Mouse (Mus musculus) forebrain, embryonic 16.5 days (tissue): ENCODE data around the gene Prr27. TPM values are rescaled to one million over a fixed set of nuclear protein-coding genes. Genes with fewer than 3 reads are reported as not detected.

Source experiments
- ATAC-seq: fragments of 200-750 bp; cut with Nextera tagmentation; 2 replicates; pipeline ENCODE4 v1.8.0; 2017; ENCODE audit warnings: mild to moderate bottlenecking, moderate library complexity
- H3K27ac ChIP-seq: fragments of 300-500 bp; sonication (generic); 2 replicates; pipeline ENCODE4 v1.5.1; 2014; ENCODE audit warnings: low read length, control low read depth
- H3K27me3 ChIP-seq: fragments of 300-500 bp; sonication (generic); replicated peaks from 2 replicates; pipeline ENCODE4 v1.6.1; 2014; ENCODE audit warnings: low read length; ENCODE audit not compliant: control insufficient read depth, insufficient read depth
- H3K36me3 ChIP-seq: fragments of 300-500 bp; sonication (generic); 2 replicates; pipeline ENCODE4 v1.6.1; 2014; ENCODE audit not compliant: control insufficient read depth, insufficient read depth
- H3K4me1 ChIP-seq: fragments of 300-500 bp; sonication (generic); replicated peaks from 2 replicates; pipeline ENCODE4 v1.6.1; 2014; ENCODE audit warnings: low read length; ENCODE audit not compliant: control insufficient read depth, insufficient read depth
- H3K4me2 ChIP-seq: fragments of 300-500 bp; sonication (generic); 2 replicates; pipeline ENCODE4 v1.6.1; 2014; ENCODE audit warnings: mild to moderate bottlenecking, low read length, control low read depth
- H3K4me3 ChIP-seq: fragments of 300-500 bp; sonication (generic); replicated peaks from 2 replicates; pipeline ENCODE4 v1.5.1; 2014; ENCODE audit warnings: mild to moderate bottlenecking, low read length, control low read depth
- H3K9ac ChIP-seq: fragments of 300-500 bp; sonication (generic); replicated peaks from 2 replicates; pipeline ENCODE4 v1.6.1; 2014; ENCODE audit warnings: low read depth, low read length, control low read depth
- H3K9me3 ChIP-seq: fragments of 300-500 bp; sonication (generic); 2 replicates; pipeline ENCODE4 v1.6.1; 2016; ENCODE audit warnings: low read length; ENCODE audit not compliant: control insufficient read depth
- WGBS: fragments of 180-500 bp; shearing (Covaris S2); extraction: QIAGEN DNeasy Blood & Tissue Kit; methylation state at CpG from one replicate; pipeline ENCODE4 v1.1.7; 2014; 5-methylcytosine and 5-hydroxymethylcytosine counted together
- polyA plus RNA-seq: library from polyadenylated mRNA; unstranded; fragments of >200 nt; fragmentation: Nextera tagmentation; extraction: Ambion mirVana; gene quantifications from 2 replicates; pipeline ENCODE4 v1.2.1, GENCODE M21; 2015

The Prr27 gene
- not detected in 2 replicates for polyA plus RNA-seq

DNA sequence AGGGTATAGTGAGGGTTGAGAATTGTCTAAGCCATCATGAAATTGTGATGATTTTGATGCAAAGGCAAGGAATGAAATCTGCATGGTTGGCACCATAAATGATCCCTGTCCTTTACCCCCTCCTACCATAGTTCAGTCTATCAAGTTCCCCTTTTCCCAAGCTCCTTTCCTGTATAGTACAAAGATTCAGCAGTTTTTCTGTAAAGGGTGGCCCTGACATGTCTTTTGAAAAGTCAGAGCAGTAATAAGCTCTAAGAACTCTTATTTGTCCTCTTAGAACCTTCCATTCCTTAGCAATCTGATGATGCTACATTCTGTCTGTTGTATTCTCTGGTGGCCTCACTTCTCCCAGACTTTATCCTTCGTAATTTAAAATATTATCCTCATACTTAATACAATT, at the start of gene Prr27:
Gene Prr27 (plus strand): TSS at position 301 of the 400 bp plus-strand sequence.
- Histone ChIP-seq H3K27ac (no peak within 1 kb of the TSS), H3K4me3 (no peak within 1 kb of the TSS), H3K9ac (no peak within 1 kb of the TSS), H3K27me3 (no peaks in the 10 kb centered on the region), H3K36me3 (no peaks in the 10 kb centered on the region), H3K4me1 (no peaks in the 10 kb centered on the region), H3K4me2 (no peak within 1 kb of the TSS), H3K9me3 (no peaks in the 10 kb centered on the region)
- ATAC-seq: no peak
- 78% methylated on average over 1 of the region's 1 CpGs for WGBS

GRCm38 (mm10) chr5:87782731-87783130, 42.8 kb upstream of the Prr27 start:
- H3K27me3 ChIP-seq: no peaks in the 10 kb centered on the region
- no peak overlapping the region for H3K9ac ChIP-seq
- 62% methylated on average over 4 of the region's 4 CpGs for WGBS
- no peak overlapping the region for H3K4me3 ChIP-seq
- no peaks in the 10 kb centered on the region for H3K9me3 ChIP-seq
- no peak overlapping the region for H3K27ac ChIP-seq
- ATAC-seq: no peak
- no peaks in the 10 kb centered on the region for H3K4me1 ChIP-seq
- H3K36me3 ChIP-seq: no peaks in the 10 kb centered on the region
- H3K4me2 ChIP-seq: no peak overlapping the region

GRCm38 (mm10) chr5:87807782-87808181, 17.7 kb upstream of the Prr27 start, which contains the start of gene Csn1s2b:
Csn1s2b (plus strand) TSS chr5:87808082.
- no peaks in the 10 kb centered on the region for H3K27me3 ChIP-seq
- no peaks in the 10 kb centered on the region for H3K36me3 ChIP-seq
- H3K27ac ChIP-seq: no peak within 1 kb of the TSS
- ATAC-seq: no peak
- no peaks in the 10 kb centered on the region for H3K4me1 ChIP-seq
- no peak within 1 kb of the TSS for H3K4me3 ChIP-seq
- no peak within 1 kb of the TSS for H3K9ac ChIP-seq
- WGBS: 91% methylated on average over 2 of the region's 2 CpGs
- H3K4me2 ChIP-seq: no peak within 1 kb of the TSS
- H3K9me3 ChIP-seq: no peaks in the 10 kb centered on the region

DNA sequence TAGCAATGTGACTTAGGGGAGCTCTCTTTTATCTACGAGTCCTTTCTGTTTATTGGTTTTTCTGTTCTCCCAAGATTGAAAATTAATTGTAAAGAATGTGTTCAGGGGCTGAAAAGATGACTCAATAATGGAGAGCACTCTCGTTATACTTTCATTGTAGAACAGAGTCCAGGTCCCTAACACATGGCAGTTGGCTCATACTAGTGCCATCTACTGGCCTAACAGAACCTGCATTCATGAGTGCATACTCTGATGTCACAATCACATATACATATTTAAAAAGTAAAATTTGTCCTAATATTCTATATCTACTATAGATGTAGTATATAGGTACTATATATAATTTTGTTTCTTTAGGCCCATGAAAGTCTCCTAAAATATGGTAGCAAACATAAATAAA, 16.2 kb upstream of the Prr27 start:
- Histone ChIP-seq H3K4me3 (no peak overlapping the region), H3K36me3 (no peaks in the 10 kb centered on the region), H3K9me3 (no peaks in the 10 kb centered on the region), H3K27ac (no peak overlapping the region), H3K4me1 (no peaks in the 10 kb centered on the region), H3K27me3 (no peaks in the 10 kb centered on the region), H3K9ac (no peak overlapping the region), H3K4me2 (no peak overlapping the region)
- ATAC-seq: no peak
- WGBS: 45% methylated on average over 2 of the region's 2 CpGs

- H3K36me3 ChIP-seq: no peaks in the 10 kb centered on the region
- 86% methylated on average over 3 of the region's 3 CpGs for WGBS
- H3K4me2 ChIP-seq: no peak overlapping the region
- H3K4me3 ChIP-seq: no peak overlapping the region
- ATAC-seq: no peak
- no peaks in the 10 kb centered on the region for H3K9me3 ChIP-seq
- H3K9ac ChIP-seq: no peak overlapping the region
- no peaks in the 10 kb centered on the region for H3K4me1 ChIP-seq
- no peaks in the 10 kb centered on the region for H3K27me3 ChIP-seq
- H3K27ac ChIP-seq: no peak overlapping the region
Measured at GRCm38 (mm10) chr5:87855136-87855716, 29.7 kb downstream of the Prr27 start.

DNA sequence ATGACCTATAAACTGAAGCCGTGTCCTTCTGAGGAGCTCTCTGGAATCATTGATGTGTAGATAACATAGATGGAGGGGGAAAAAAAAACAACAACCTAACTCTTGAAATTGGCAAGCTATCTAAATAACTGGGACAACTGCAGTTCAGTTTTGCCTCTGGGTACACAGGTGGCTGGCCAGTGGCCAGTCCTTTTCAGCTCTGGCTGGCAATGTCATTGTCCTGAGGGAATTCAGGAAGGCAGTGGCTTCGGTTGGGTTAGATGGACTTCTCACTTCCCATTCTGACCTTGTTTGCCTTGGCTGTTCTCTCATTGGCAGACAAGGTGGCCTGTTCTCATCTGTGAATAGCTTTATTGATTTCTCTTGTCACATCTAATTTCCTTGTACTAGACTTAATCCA, 44.6 kb downstream of the Prr27 start:
- no peak overlapping the region for H3K9ac ChIP-seq
- no peak overlapping the region for H3K4me3 ChIP-seq
- no peaks in the 10 kb centered on the region for H3K4me1 ChIP-seq
- H3K36me3 ChIP-seq: no peaks in the 10 kb centered on the region
- H3K4me2 ChIP-seq: no peak overlapping the region
- no peak for ATAC-seq
- no peaks in the 10 kb centered on the region for H3K9me3 ChIP-seq
- no peak overlapping the region for H3K27ac ChIP-seq
- H3K27me3 ChIP-seq: no peaks in the 10 kb centered on the region
- 66% methylated on average over 2 of the region's 2 CpGs for WGBS

GRCm38 (mm10) chr5:87871423-87871822, 45.9 kb downstream of the Prr27 start:
- H3K9me3 ChIP-seq: no peaks in the 10 kb centered on the region
- no peaks in the 10 kb centered on the region for H3K36me3 ChIP-seq
- no peak overlapping the region for H3K4me2 ChIP-seq
- no peak overlapping the region for H3K4me3 ChIP-seq
- ATAC-seq: no peak
- WGBS: 30% methylated on average over 4 of the region's 4 CpGs
- no peak overlapping the region for H3K9ac ChIP-seq
- H3K4me1 ChIP-seq: no peaks in the 10 kb centered on the region
- no peaks in the 10 kb centered on the region for H3K27me3 ChIP-seq
- no peak overlapping the region for H3K27ac ChIP-seq

GRCm38 (mm10) chr5:87884729-87885128, 59.2 kb downstream of the Prr27 start, which contains the start of gene Odam:
Odam (plus strand) TSS chr5:87885029.
- ATAC-seq: no peak
- WGBS: 62% methylated on average over 1 of the region's 1 CpGs

More at GRCm38 (mm10) chr5:87884729-87885128, 59.2 kb downstream of the Prr27 start, which contains the start of gene Odam:
- H3K36me3 ChIP-seq: no peaks in the 10 kb centered on the region
- H3K4me3 ChIP-seq: no peak within 1 kb of the TSS
- H3K4me2 ChIP-seq: no peak within 1 kb of the TSS
- no peaks in the 10 kb centered on the region for H3K4me1 ChIP-seq
- no peaks in the 10 kb centered on the region for H3K9me3 ChIP-seq
- H3K27ac ChIP-seq: no peak within 1 kb of the TSS
- H3K27me3 ChIP-seq: no peaks in the 10 kb centered on the region
- H3K9ac ChIP-seq: no peak within 1 kb of the TSS
